18 mouse cellular contexts compared by ENCODE assay signal in the genomic region with DNA sequence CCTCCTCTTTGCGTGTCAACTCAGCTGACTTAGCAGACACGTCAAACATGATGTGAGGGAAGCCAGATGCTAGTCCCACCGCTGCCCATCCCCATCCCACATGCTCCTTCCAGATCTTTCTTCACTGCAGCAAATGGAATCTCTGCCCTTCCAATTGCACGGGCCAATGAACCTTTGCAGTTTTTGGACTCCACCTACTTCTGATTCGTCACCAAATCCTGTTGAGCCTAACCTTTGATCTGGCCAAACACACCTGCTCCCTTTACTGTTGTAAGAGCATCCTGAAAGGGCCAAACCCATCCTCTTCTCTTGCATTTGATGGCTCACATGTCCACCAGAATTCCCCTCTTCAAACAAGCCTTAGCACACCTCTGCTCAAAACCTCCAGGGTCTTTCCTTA.
"Had no signal": no experiment of that assay in that cellular context is flagged by ENCODE, and none has a peak within 500 bp of the region (broad histone marks: within the 10 kb centered on the region; RNA-seq: fewer than 3 reads in every experiment).

No protein-coding gene starts in this region.

- ATAC-seq: midbrain, embryonic 16.5 days had no signal

- H3K27ac ChIP-seq: midbrain, embryonic 10.5 days; neural tube, embryonic 13.5 days; neural tube, embryonic 15.5 days had no signal

- H3K4me3 ChIP-seq: midbrain, embryonic 10.5 days; myocyte; neural tube, embryonic 13.5 days; neural tube, embryonic 15.5 days had no signal

- H3K27me3 ChIP-seq: neural tube, embryonic 13.5 days; neural tube, embryonic 15.5 days had no signal

- DNase-seq: lung, adult 18-20 months; lung, embryonic 14.5 days; lung, postnatal 10 days; lung, postnatal 4 days; midbrain, embryonic 14.5 days; retina, postnatal 1 day; right cerebral cortex, adult 18-20 months; right cerebral cortex, postnatal 25 days; right cerebral cortex, postnatal 4 days; spleen, adult 18-20 months; thymus, adult 18-20 months; thymus, postnatal 14 days; thymus, postnatal 36 days had no signal

- H3K9me3 ChIP-seq: midbrain, embryonic 10.5 days; neural tube, embryonic 13.5 days; neural tube, embryonic 15.5 days had no signal

- H3K4me2 ChIP-seq: lung, embryonic 14.5 days; neural tube, embryonic 13.5 days; neural tube, embryonic 15.5 days had no signal

- H3K9ac ChIP-seq: lung, embryonic 14.5 days; neural tube, embryonic 13.5 days; neural tube, embryonic 15.5 days had no signal

- H3K4me1 ChIP-seq: midbrain, embryonic 10.5 days had no signal
